Mouse (Mus musculus): Measurements from ENCODE around the gene Mr1. TPM values are rescaled to one million over a fixed set of nuclear protein-coding genes. Genes with fewer than 3 reads are reported as not detected.

Mr1 gene
- total RNA-seq, 2 experiments from 2014 or later, result 3.6 to 4.8 TPM

- ATAC-seq (replicated peaks; ENCODE audit: poor library complexity, severe bottlenecking), result no peak
Measured at GRCm38 (mm10) chr1:155077675-155078074, 68.9 kb downstream of the Mr1 start.

Other genes starting within 250 kb of the Mr1 start
- gene Ier5, start 47.2 kb downstream of the Mr1 start, total RNA-seq (2014; fragmentation: Nextera tagmentation), result 0.32 and 2.9 TPM in 2 replicates
- gene Ier5, start 47.2 kb downstream of the Mr1 start, total RNA-seq (2017), result 3.2 and 4.4 TPM in 2 replicates
- 43.5 and 45.7 TPM in 2 replicates for gene Stx6, start 11.9 kb upstream of the Mr1 start, total RNA-seq (2014; fragmentation: Nextera tagmentation)
- 36.5 and 48.2 TPM in 2 replicates for gene Stx6, start 11.9 kb upstream of the Mr1 start, total RNA-seq (2017)
- gene BC034090, start 97.6 kb upstream of the Mr1 start, total RNA-seq (2014; fragmentation: Nextera tagmentation), result 2.5 TPM in 1 of 2 replicates, not detected in the other
- gene BC034090, start 97.6 kb upstream of the Mr1 start, total RNA-seq (2017), result 0.13 TPM in 1 of 2 replicates, not detected in the other

Measured in granulocyte monocyte progenitor cell, adult 5-6 weeks (primary cell).